Mouse (Mus musculus): Measurements from ENCODE around the gene Rps17. TPM values are rescaled to one million over a fixed set of nuclear protein-coding genes. Genes with fewer than 3 reads are reported as not detected.

Rps17 gene
- total and polyA plus RNA-seq, 3 experiments, result 2,532 to 5,238 (median 5,063) TPM

GRCm38 (mm10) chr7:81369724-81370123 is 24.7 kb upstream of the Rps17 start:
- H3K9me3 ChIP-seq (replicated peaks; ENCODE audit: low read length), result no peaks in the 10 kb centered on the region
- no peak overlapping the region for H3K9ac ChIP-seq (ENCODE audit: insufficient read depth, low read depth)
- H3K79me2 ChIP-seq (replicated peaks; ENCODE audit: control insufficient read depth, extremely low read depth, insufficient read depth, poor library complexity, severe bottlenecking), result no peaks in the 10 kb centered on the region
- TF ChIP-seq MAZ (IDR thresholded peaks at IDR 0.05; ENCODE audit: low read depth, low read length) (no peak), ZNF384 (IDR thresholded peaks at IDR 0.05; ENCODE audit: low read depth, low read length) (no peak), ZKSCAN1 (IDR thresholded peaks at IDR 0.05; ENCODE audit: borderline replicate concordance, low read depth, low read length) (no peak), SMC3 (IDR thresholded peaks at IDR 0.05; ENCODE audit: low read depth, low read length) (no peak), NRF1 (IDR thresholded peaks at IDR 0.05; ENCODE audit: low read depth, low read length) (no peak), MYC (IDR thresholded peaks at IDR 0.05; ENCODE audit: low read depth, low read length) (no peak), MXI1 (IDR thresholded peaks at IDR 0.05; ENCODE audit: low read depth, low read length) (no peak), BHLHE40 (IDR thresholded peaks at IDR 0.05; ENCODE audit: low read depth, low read length) (no peak), POLR2A (IDR thresholded peaks at IDR 0.05; ENCODE audit: low read depth, low read length) (no peak), HCFC1 (IDR thresholded peaks at IDR 0.05; ENCODE audit: low read depth, low read length) (no peak), MAX (IDR thresholded peaks at IDR 0.05; ENCODE audit: low read length) (no peak), ZC3H11A (IDR thresholded peaks at IDR 0.05; ENCODE audit: low read depth, low read length) (no peak), TBP (conservative IDR thresholded peaks at IDR 0.05; ENCODE audit: low read depth, low read length) (no peak), RCOR1 (conservative IDR thresholded peaks at IDR 0.05; ENCODE audit: low read depth, low read length) (no peak), JUN (IDR thresholded peaks at IDR 0.05; ENCODE audit: insufficient read depth, low read depth, low read length) (no peak)
- peaks cover 3 to 13% of the 10 kb centered on the region in 2 experiments; a peak in 3 of 4 replicates for H3K4me1 ChIP-seq (ENCODE audit: control insufficient read depth in 1 of 2, insufficient read depth in 2 of 2)
- in situ Hi-C loops (cut with MboI; ENCODE audit: low pct_ligation_motif_present, low pct_unique_long_range_greater_than_20kb, low sequenced_read_pairs), result no loop called here
- peaks cover 2% of the 10 kb centered on the region for H3K27me3 ChIP-seq (replicated peaks)
- H3K27ac ChIP-seq (ENCODE audit: insufficient read depth, low read depth), result no peak overlapping the region
- H3K36me3 ChIP-seq (replicated peaks in 1 of 2; ENCODE audit: control insufficient read depth in 1 of 2, insufficient read depth in 1 of 2, low read length in 1 of 2), result no peaks in the 10 kb centered on the region
- dilution Hi-C loops (cut with MboI; ENCODE audit: extremely low pct_ligation_motif_present, extremely low pct_unique_long_range_greater_than_20kb, low sequenced_read_pairs), result no loop called here
- no peak overlapping the region for H3K4me2 ChIP-seq (ENCODE audit: insufficient read depth, low read depth, poor library complexity, severe bottlenecking)
- DNase-seq (ENCODE audit: extremely low read depth), result no peak
- H3K4me3 ChIP-seq (replicated peaks in 1 of 3; ENCODE audit: low read depth in 2 of 3, low read length in 2 of 3, poor library complexity in 1 of 3), result no peak overlapping the region

- H3K4me2 ChIP-seq (ENCODE audit: insufficient read depth, low read depth, poor library complexity, severe bottlenecking), result no peak overlapping the region
- in situ Hi-C loops (cut with MboI; ENCODE audit: low pct_ligation_motif_present, low pct_unique_long_range_greater_than_20kb, low sequenced_read_pairs), result no loop called here
- H3K9ac ChIP-seq (ENCODE audit: insufficient read depth, low read depth), result no peak overlapping the region
- DNase-seq (ENCODE audit: extremely low read depth), result no peak
- H3K4me1 ChIP-seq (ENCODE audit: control insufficient read depth in 1 of 2, insufficient read depth in 2 of 2), result peaks cover 3 to 13% of the 10 kb centered on the region in 2 experiments; a peak in 3 of 4 replicates
- H3K79me2 ChIP-seq (replicated peaks; ENCODE audit: control insufficient read depth, extremely low read depth, insufficient read depth, poor library complexity, severe bottlenecking), result no peaks in the 10 kb centered on the region
- H3K9me3 ChIP-seq (replicated peaks; ENCODE audit: low read length), result no peaks in the 10 kb centered on the region
- dilution Hi-C loops (cut with MboI; ENCODE audit: extremely low pct_ligation_motif_present, extremely low pct_unique_long_range_greater_than_20kb, low sequenced_read_pairs), result no loop called here
- no peaks in the 10 kb centered on the region for H3K36me3 ChIP-seq (replicated peaks in 1 of 2; ENCODE audit: control insufficient read depth in 1 of 2, insufficient read depth in 1 of 2, low read length in 1 of 2)
- TF ChIP-seq NELFE (IDR thresholded peaks at IDR 0.05; ENCODE audit: low read depth, low read length) (no peak), CHD2 (IDR thresholded peaks at IDR 0.05; ENCODE audit: low read length) (no peak), SIN3A (IDR thresholded peaks at IDR 0.05; ENCODE audit: low read length) (no peak), NRF1 (IDR thresholded peaks at IDR 0.05; ENCODE audit: low read depth, low read length) (no peak), RAD21 (IDR thresholded peaks at IDR 0.05; ENCODE audit: low read depth, low read length) (no peak), CTCF (conservative IDR thresholded peaks at IDR 0.05 in 1 of 2, IDR thresholded peaks at IDR 0.05 in 1 of 2; ENCODE audit: low read depth in 2 of 2, low read length in 2 of 2) (no peak), BHLHE40 (IDR thresholded peaks at IDR 0.05; ENCODE audit: low read depth, low read length) (no peak), POLR2A (IDR thresholded peaks at IDR 0.05; ENCODE audit: low read depth, low read length) (no peak), MAFK (IDR thresholded peaks at IDR 0.05; ENCODE audit: insufficient replicate concordance, low read length) (no peak), PAX5 (IDR thresholded peaks at IDR 0.05; ENCODE audit: low read length) (no peak), TCF12 (IDR thresholded peaks at IDR 0.05; ENCODE audit: low read depth, low read length) (no peak), UBTF (IDR thresholded peaks at IDR 0.05; ENCODE audit: low read depth, low read length) (no peak), TBP (conservative IDR thresholded peaks at IDR 0.05; ENCODE audit: low read depth, low read length) (no peak), EP300 (IDR thresholded peaks at IDR 0.05; ENCODE audit: low read length) (no peak), KAT2A (IDR thresholded peaks at IDR 0.05; ENCODE audit: insufficient replicate concordance, low read length) (no peak), USF1 (IDR thresholded peaks at IDR 0.05; ENCODE audit: low read depth, low read length) (no peak), POLR2AphosphoS2 (IDR thresholded peaks at IDR 0.05; ENCODE audit: low read depth, low read length) (no peak), HCFC1 (IDR thresholded peaks at IDR 0.05; ENCODE audit: low read depth, low read length) (no peak), CHD1 (IDR thresholded peaks at IDR 0.05; ENCODE audit: low read depth, low read length) (no peak), JUND (conservative IDR thresholded peaks at IDR 0.05; ENCODE audit: low read depth, low read length) (no peak)
- H3K27ac ChIP-seq (ENCODE audit: insufficient read depth, low read depth), result no peak overlapping the region
- peaks cover 2% of the 10 kb centered on the region for H3K27me3 ChIP-seq (replicated peaks)
- H3K4me3 ChIP-seq (replicated peaks in 1 of 3; ENCODE audit: low read depth in 2 of 3, low read length in 2 of 3, poor library complexity in 1 of 3), result no peak overlapping the region
Observed at GRCm38 (mm10) chr7:81367946-81368345, 22.9 kb upstream of the Rps17 start.
